Mouse (Mus musculus) G1E (cell line): ENCODE measurements around the gene Ftcd. TPM values are rescaled to one million over a fixed set of nuclear protein-coding genes. Genes with fewer than 3 reads are reported as not detected.

Experiments
- ATAC-seq: 2 replicates; pipeline ENCODE4 v1.8.0; 2016; ENCODE audit warnings: mild to moderate bottlenecking; ENCODE audit not compliant: insufficient number of reproducible peaks, poor library complexity, low FRiP score, severe bottlenecking; ENCODE audit errors: extremely low read depth
- DNase-seq: peaks from one replicate; pipeline ENCODE4 v3.0.0; 2012; ENCODE audit warnings: low spot score
- H3K27me3 ChIP-seq: 2 replicates; pipeline ENCODE4 v1.6.1; 2012; ENCODE audit warnings: mild to moderate bottlenecking, low read length, inconsistent platforms; ENCODE audit not compliant: insufficient read depth
- H3K36me3 ChIP-seq: replicated peaks from 2 replicates; pipeline ENCODE3; 2012; ENCODE audit warnings: mild to moderate bottlenecking, inconsistent platforms
- H3K4me1 ChIP-seq: 2 replicates; pipeline ENCODE4 v1.6.1; 2012; ENCODE audit warnings: low read depth, low read length, inconsistent platforms, mixed read lengths; ENCODE audit not compliant: insufficient read depth
- H3K4me3 ChIP-seq: 2 replicates; pipeline ENCODE4 v1.5.1; 2012; ENCODE audit warnings: low read depth, mild to moderate bottlenecking, inconsistent platforms, low read length, moderate library complexity, mixed read lengths
- H3K9me3 ChIP-seq: replicated peaks from 2 replicates; pipeline ENCODE4 v1.6.1; 2012; ENCODE audit warnings: inconsistent platforms
- CTCF ChIP-seq: IDR thresholded peaks from 2 replicates; pipeline ENCODE4 v1.5.1; 2012; ENCODE audit warnings: low read depth, low read length, inconsistent platforms, mixed read lengths
- GATA1 ChIP-seq: IDR thresholded peaks from 2 replicates; pipeline ENCODE4 v1.6.1; 2012; ENCODE audit warnings: borderline replicate concordance, low read length, inconsistent platforms, mixed read lengths
- GATA2 ChIP-seq: IDR thresholded peaks from 2 replicates; pipeline ENCODE4 v1.6.1; 2012; ENCODE audit warnings: low read depth, low read length, inconsistent platforms, borderline replicate concordance
- POLR2AphosphoS5 ChIP-seq: IDR thresholded peaks from 2 replicates; pipeline ENCODE4 v1.6.1; 2012; ENCODE audit warnings: low read depth, low read length, inconsistent platforms; ENCODE audit not compliant: insufficient replicate concordance
- TAL1 ChIP-seq: conservative IDR thresholded peaks from 2 replicates; pipeline ENCODE4 v1.6.1; 2012; ENCODE audit warnings: low read depth, low read length, inconsistent platforms, mixed read lengths
- polyA plus RNA-seq: library from polyadenylated mRNA; stranded (reverse); fragments of >175 nt; gene quantifications from 2 replicates; pipeline ENCODE4 v1.2.3, GENCODE M21; 2012
- total RNA-seq, 2 experiments: library from RNA; stranded (forward) in 1 of 2; stranded (reverse) in 1 of 2; fragments of 200-1000 nt in 1 of 2; fragments of >200 nt in 1 of 2; fragmentation: Nextera tagmentation in 1 of 2; gene quantifications; 2 replicates each; pipeline ENCODE4 v1.2.3; 2014 to 2017

Ftcd gene
- total and polyA plus RNA-seq, 3 experiments = 0.27 TPM; not detected in 2

GRCm38 (mm10) chr10:76623734-76624133 lies 48.3 kb downstream of the Ftcd start:
- TF ChIP-seq GATA1 = no peak
- no peak for TF ChIP-seq POLR2AphosphoS5
- TF ChIP-seq GATA2 = no peak
- no peak for TF ChIP-seq TAL1
- TF ChIP-seq CTCF = no peak
- Histone ChIP-seq H3K4me3 (no peak overlapping the region), H3K9me3 (no peaks in the 10 kb centered on the region), H3K36me3 (no peaks in the 10 kb centered on the region), H3K27me3 (no peaks in the 10 kb centered on the region), H3K4me1 (no peaks in the 10 kb centered on the region)
- ATAC-seq = no peak
- DNase-seq = no peak

GRCm38 (mm10) chr10:76624903-76625302 lies 49.5 kb downstream of the Ftcd start:
- no peak for ATAC-seq
- H3K27me3 ChIP-seq = no peaks in the 10 kb centered on the region
- TF ChIP-seq TAL1 (no peak), GATA1 (no peak), CTCF (no peak), GATA2 (no peak), POLR2AphosphoS5 (no peak)
- no peaks in the 10 kb centered on the region for H3K9me3 ChIP-seq
- no peaks in the 10 kb centered on the region for H3K4me1 ChIP-seq
- no peak overlapping the region for H3K4me3 ChIP-seq
- DNase-seq = no peak
- H3K36me3 ChIP-seq = no peaks in the 10 kb centered on the region

DNA sequence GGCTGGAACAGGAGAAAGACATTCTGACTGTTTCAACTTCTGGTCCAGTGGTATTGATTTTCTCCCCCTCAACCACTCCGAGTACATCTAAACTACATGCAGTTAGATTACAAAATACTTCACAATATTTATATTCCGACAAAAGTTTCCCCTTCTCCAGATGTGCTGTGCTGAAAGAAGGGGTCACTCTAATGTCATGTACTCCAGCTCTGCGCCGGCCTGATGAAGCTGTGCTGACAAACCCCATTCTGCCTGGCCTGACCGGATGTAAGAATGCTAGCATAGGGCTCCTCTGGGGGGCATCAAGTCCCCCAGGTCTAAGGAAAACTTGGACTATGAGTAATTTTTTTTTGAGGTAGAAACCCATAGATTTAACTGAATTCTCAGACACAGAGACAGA lies 52.3 kb downstream of the Ftcd start:
- TF ChIP-seq GATA1 (no peak), CTCF (no peak)
- no peak overlapping the region for H3K4me3 ChIP-seq
- H3K4me1 ChIP-seq = no peaks in the 10 kb centered on the region
- DNase-seq (no peak), ATAC-seq (no peak)
- no peaks in the 10 kb centered on the region for H3K9me3 ChIP-seq
- no peaks in the 10 kb centered on the region for H3K27me3 ChIP-seq
- no peaks in the 10 kb centered on the region for H3K36me3 ChIP-seq

DNA sequence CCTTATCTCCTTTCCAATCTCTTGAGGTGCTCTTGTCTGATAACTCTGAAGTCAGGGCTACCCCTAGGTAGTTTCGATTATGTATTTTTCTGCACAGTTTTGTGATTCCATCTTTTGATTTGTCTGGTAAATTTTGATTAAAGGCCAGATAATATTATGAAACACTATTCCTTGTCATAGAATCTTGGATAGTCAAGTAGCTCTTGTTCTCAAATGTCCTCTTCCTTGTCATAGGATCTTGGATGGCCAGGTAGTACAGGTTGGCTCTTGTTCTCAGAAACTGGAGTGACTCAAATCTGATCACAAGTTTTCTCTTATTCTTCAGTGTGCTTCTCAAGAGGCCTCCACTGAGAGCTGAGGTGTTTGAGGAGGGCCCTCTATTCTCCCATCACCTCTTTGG lies 55.2 kb downstream of the Ftcd start:
- H3K9me3 ChIP-seq = no peaks in the 10 kb centered on the region
- DNase-seq (no peak), ATAC-seq (no peak)
- H3K27me3 ChIP-seq = no peaks in the 10 kb centered on the region
- TF ChIP-seq GATA1 = no peak
- no peak for TF ChIP-seq CTCF
- TF ChIP-seq POLR2AphosphoS5 = no peak
- no peak for TF ChIP-seq GATA2
- TF ChIP-seq TAL1 = no peak
- H3K4me1 ChIP-seq = no peaks in the 10 kb centered on the region
- no peak overlapping the region for H3K4me3 ChIP-seq
- no peaks in the 10 kb centered on the region for H3K36me3 ChIP-seq

- Histone ChIP-seq H3K4me3 (no peak overlapping the region), H3K9me3 (no peaks in the 10 kb centered on the region), H3K4me1 (no peaks in the 10 kb centered on the region), H3K36me3 (no peaks in the 10 kb centered on the region), H3K27me3 (peaks cover 4% of the 10 kb centered on the region; the same call in 1 of the 2 replicates)
- TF ChIP-seq GATA1 (no peak), POLR2AphosphoS5 (no peak), TAL1 (no peak), CTCF (no peak), GATA2 (no peak)
- DNase-seq (no peak), ATAC-seq (no peak)
These were observed 57.2 kb downstream of the Ftcd start for GRCm38 (mm10) chr10:76632630-76633029.

- Histone ChIP-seq H3K27me3 (peaks cover 4% of the 10 kb centered on the region; the same call in 1 of the 2 replicates), H3K4me3 (no peak overlapping the region), H3K4me1 (no peaks in the 10 kb centered on the region), H3K9me3 (no peaks in the 10 kb centered on the region), H3K36me3 (no peaks in the 10 kb centered on the region)
- DNase-seq = no peak
- TF ChIP-seq TAL1 (no peak), GATA2 (no peak), GATA1 (no peak), CTCF (no peak), POLR2AphosphoS5 (no peak)
- ATAC-seq = no peak
These were observed 58.7 kb downstream of the Ftcd start for GRCm38 (mm10) chr10:76634094-76634571.

DNA sequence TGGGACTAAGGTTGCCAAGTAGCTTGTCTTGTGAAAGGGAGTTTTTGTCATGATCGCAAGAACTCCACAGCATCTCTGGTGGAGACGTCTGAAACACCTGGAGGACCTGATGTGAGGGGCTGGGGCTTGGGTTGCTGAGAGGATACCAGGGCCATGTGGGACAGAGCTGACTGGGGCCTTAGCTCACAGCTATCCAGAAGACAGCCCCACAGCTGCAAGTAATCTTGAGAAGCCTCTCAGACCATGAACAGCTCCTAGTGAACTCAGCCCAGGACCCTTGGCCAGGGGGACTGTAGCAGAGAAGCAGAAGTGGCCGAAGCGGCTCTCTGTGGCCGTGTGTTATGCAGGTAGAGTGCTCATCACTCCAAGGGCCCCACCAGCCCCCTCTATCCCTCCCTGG lies 59.1 kb downstream of the Ftcd start:
- Histone ChIP-seq H3K4me1 (no peaks in the 10 kb centered on the region), H3K9me3 (no peaks in the 10 kb centered on the region), H3K4me3 (no peak overlapping the region), H3K27me3 (peaks cover 4% of the 10 kb centered on the region; the same call in 1 of the 2 replicates), H3K36me3 (no peaks in the 10 kb centered on the region)
- TF ChIP-seq POLR2AphosphoS5 (no peak), CTCF (no peak), GATA2 (no peak)
- DNase-seq (no peak), ATAC-seq (no peak)
